Mouse (Mus musculus) gastrocnemius, postnatal 14 days (tissue): Measurements from ENCODE around the gene Cerk. TPM values are rescaled to one million over a fixed set of nuclear protein-coding genes. Genes with fewer than 3 reads are reported as not detected.
"Not testable (repeated sequence)": the region's sequence is repeated elsewhere in the genome, so short reads cannot be mapped to it uniquely, and the experiment has no call there.

ENCODE experiments used
- DNase-seq: peaks from one replicate; pipeline ENCODE4 v3.0.0; 2021; ENCODE audit warnings: mixed read lengths
- intact Hi-C: fragments of 180-260 bp; cut with DNase I; formaldehyde crosslinking; loops from one replicate; pipeline ENCODE4 v1.15.1; 2025; ENCODE audit warnings: low total_unique reads
- long read RNA-seq, 2 experiments: library from polyadenylated mRNA; stranded (forward); transcript quantifications; one replicate each; pipeline ENCODE4 v2.0.0; 2021
- total RNA-seq, 2 experiments: library from RNA; stranded (reverse); gene quantifications; 2 replicates each; pipeline ENCODE4 v1.2.3; 2021

Gene Cerk
- total RNA-seq = 1 to 10 TPM; 6.5 to 7.4 TPM
- long read RNA-seq, experiment 1, full-length matches to known transcripts = 1 of 2 reads
- long read RNA-seq, experiment 1, partial matches to known transcripts = 0 of 2 reads
- long read RNA-seq, experiment 1, other reads (novel, unspliced or antisense) = 1 of 2 reads
- long read RNA-seq, experiment 2, full-length matches to known transcripts = 6 of 7 reads
- long read RNA-seq, experiment 2, partial matches to known transcripts = 0 of 7 reads
- long read RNA-seq, experiment 2, other reads (novel, unspliced or antisense) = 1 of 7 reads

DNA sequence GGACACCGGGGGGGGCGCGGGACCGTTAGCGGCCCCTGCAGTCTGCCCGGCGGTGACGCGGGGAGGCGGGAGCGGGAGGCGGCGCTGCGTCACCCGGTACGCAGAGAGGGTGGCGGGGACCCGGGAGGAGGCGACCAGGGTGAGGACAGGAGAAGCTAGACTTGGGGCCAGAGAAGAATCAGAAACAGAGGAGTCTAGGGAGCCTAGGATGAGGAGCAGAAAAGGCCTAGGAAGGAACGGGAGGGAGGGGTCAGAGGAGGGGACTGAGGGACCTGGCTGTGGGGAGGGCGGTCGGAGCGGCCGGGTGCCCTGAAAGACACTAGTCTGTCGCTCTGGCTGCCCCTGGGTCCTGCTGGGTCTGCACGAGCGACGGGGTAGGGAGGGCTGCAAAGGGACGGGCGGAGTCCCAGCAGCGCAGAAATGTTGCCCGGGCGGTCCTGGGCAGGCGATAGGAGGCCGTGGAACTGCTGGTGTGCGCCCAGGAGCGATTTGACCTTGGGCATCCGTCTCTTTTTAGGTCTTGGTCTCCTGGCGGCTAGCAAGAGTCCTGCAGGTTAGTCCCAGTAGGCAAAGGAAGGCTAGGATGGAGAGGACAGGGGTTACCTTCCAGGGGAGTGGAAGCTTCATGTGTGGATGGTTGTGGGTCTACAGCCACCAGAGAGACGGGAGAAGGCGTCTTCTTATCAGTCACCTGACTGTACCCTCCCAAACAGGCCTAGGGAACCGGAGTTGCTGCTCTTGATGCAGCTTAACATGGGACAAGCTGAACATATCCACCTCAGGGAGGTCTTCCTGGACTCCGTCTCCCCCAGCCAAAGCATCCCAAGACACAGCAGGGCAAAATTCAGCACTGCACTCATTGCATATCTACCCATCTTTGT lies at the start of gene Cerk:
Gene Cerk, minus strand, starts transcription at position 453 of the 881 bp plus-strand sequence.
- intact Hi-C loops = no loop called here

DNA sequence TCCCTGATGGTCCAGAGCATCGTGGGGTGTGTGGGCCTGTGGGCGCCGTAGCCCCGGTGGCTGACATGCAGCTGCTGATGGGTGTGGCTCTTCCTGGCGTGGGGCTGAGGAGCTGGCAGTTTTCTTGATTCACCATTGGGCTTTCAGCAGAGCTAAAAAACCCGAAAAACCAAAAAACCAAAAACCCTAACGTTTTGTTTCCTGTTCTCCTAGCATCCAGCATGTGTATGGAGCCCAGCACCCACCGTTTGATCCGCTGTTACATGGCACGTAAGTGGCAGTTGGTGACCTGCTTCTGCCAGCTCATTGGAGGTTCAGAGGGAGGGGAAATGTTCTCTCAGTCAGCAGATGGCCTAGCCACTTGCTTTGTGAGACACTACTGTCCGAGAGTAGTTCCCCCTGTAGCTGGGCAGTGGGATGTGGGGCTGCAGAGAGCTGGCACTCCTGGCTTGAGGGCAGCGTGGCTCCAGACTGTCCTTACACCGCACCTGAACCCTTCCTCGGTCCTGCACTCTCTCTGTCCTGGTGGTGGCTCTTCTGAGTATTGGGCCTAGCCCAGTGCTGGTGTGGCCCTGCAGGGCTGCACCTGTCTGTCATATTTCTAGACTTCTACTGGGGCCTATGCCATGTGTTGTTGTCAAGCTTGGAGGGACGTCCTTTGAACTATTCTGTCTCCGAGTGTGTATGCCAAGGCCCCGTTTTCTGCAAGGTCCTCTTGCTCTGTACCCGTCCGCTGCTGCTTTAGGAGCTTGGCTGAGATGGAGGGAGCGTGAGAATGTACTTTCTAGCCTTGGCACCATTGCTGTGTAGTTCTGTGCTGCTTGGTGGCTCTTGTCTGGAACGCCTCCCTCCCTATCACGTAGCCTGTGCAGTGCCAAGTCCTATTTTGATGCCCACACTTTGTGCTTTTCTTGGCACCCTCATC lies 48.8 kb upstream of the Cerk start:
- no peak for DNase-seq
- intact Hi-C loops = no loop called here

More for the DNA sequence above, at the start of gene Cerk:
- peak; percentile 80 for DNase-seq

DNA sequence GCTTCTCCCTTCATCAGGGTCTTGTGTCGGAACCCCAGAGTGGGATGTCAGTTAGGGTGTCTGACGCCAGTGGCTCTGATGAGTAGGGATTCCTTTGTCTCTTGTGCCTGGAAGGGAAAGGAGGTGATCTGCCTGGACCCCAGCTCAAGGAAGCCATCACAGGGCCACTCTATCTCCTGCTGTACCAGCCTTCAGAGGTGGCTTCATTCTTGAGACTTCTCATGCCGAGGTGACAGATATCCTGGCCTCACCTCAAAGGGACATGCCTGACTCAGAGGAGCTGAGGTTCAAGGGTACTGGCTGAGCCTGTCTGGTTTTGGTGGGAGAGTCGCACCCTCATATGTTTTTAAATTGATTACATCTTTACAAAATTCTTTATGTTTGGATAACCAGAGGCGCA lies 48.1 kb upstream of the Cerk start:
- no peak for DNase-seq
- intact Hi-C loops = no loop called here

DNA sequence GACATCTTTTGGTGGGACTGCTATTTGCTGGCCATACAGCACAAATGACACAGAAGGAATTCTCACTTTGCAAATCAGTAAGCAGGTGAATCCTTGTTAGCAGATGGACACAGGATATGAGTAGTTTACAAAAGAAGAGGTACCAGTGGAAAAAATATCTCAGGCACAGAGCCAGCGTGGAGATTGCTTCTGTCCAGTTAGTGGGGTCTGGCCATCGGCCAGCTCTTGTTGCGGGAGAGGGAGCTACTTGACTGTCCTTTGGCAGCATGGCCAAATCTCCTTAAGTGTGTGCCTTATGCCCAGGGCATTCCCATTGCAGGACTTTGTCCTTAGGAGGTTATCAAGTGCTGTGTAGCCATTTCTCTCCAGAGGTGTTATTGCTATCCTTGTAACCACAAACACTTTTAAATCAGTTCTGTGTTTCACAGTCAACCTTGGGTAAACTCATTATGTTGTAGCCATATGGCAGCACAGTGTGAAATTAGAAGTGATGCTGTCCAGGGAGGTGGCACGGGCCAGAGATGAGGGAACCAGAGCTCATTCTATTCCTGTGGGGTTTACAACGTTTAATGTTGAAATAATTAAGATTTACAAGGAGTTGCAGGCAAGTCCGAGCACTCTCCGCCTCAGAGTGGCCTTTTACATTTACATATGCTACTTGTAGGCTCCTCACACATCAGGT lies 46.0 kb upstream of the Cerk start:
- intact Hi-C loops = no loop called here
- DNase-seq = no peak

DNA sequence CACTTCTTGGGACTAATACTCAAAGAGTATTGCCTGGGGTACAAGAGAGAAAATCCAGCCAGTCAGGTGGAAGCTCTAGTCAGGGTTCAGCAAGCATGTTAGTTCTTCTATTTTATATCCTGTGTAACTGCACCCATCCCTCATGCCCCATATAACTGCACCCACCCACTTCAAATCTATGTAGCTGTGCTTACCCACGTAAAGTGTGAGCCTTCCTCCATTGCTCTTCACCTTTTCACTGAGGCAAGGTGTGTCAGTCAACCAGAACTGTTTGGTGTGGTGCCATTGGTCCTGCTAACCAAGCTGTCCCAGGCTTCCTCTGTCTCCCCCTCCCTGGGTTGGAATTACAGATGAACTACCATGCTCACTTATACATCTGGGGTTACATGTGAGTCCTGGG lies 45.2 kb upstream of the Cerk start:
- intact Hi-C loops = no loop called here
- no peak for DNase-seq

DNA sequence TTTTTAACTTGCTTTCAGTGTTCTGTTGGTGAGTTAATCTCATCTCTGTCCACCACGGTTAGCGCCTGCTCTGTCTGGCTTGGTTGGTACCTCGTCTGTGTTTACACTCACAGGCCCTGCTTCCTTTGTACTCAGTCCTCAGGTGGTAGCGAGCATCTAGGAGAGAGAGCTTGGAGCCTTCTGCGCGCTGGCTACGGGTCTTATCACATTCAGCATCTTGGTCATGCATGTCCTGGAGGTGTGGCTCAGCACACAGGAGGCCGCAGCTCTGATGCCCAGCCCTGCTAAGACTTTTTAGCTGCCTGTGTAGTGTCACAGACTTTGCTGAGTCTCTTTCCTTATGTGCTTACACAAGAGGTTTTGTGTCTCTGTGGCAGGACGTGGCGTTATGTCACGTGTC lies 43.7 kb upstream of the Cerk start:
- DNase-seq = no peak
- intact Hi-C loops = no loop called here

DNA sequence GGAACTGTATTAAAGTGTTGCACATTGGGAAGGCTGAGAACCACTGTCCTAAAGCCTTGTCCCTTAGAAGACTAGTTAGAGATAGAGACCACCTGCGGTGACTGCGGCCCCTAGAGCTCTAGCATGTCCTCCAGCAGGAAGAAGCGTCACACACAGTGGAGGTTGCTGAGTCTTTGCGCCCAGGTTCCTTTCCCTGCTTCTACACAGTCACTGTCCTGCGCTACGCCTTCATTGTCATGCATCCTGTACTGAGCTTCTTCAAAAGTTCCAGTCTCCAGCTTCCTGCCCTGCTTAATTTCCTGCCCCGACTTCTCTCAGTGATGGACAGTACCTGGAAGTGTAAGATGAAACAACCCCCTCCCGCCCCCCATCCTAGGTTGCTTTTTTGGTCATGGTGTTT lies 43.1 kb upstream of the Cerk start:
- DNase-seq = no peak
- intact Hi-C loops = no loop called here

DNA sequence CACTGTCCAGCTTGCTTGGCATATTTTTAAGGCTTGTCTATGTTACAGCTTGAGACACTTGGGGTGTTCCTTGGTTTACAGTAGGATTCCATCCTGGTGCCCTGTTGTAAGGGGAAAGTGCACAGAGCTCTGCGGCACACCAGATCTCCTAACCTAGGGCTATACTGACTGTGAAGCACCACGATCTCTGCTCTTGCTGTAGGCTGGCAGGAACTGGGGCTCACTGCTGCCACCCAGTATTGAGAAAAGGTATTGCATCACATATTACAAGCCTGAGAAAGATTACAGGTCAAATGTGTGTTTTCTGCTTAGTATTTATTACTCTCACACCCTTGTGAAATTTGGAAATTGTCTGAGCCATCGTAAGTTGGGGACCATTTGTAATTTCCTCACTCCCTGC lies 42.2 kb upstream of the Cerk start:
- intact Hi-C loops = no loop called here
- DNase-seq = no peak

DNA sequence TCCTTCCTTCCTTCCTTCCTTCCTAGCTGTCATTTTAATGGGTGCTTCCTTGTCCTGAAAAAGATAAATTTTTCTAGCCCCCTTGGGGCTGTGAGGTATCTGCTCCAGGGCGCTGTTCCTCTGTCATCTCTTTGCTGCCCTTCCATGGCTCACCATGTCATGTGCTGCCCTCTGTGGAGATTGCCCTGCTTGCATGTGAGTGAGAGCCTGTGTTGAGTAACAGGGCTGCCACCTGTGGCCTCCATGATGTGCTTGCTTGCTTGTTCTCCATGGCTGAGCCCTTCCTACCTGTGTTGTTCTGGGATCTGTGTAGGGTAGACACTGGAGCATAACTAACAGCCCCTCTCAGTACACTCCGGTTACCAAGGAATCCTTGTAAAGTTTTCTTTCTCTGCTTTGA lies 41.0 kb upstream of the Cerk start:
- DNase-seq = no peak
- intact Hi-C loops = no loop called here

DNA sequence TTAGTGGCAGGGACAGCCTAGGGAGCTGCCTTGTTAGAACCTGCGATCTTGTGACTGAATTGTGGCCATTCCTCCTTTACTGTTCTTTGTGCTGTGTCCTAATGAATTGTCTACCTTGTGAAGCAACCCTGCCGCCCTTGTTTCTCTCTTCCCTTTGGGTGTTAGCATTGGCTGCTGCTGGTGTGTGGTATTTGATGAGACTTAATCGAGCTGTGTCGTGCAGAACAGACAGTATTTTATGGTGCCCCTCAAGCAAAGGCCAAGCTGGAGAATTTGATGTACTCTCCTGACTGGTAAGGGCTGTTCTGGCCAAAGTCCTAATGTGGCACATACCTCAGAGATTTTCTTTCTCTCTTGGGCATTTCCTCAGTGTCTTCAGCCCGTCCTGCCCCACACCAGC lies 40.3 kb upstream of the Cerk start:
- intact Hi-C loops = no loop called here
- DNase-seq = no peak

DNA sequence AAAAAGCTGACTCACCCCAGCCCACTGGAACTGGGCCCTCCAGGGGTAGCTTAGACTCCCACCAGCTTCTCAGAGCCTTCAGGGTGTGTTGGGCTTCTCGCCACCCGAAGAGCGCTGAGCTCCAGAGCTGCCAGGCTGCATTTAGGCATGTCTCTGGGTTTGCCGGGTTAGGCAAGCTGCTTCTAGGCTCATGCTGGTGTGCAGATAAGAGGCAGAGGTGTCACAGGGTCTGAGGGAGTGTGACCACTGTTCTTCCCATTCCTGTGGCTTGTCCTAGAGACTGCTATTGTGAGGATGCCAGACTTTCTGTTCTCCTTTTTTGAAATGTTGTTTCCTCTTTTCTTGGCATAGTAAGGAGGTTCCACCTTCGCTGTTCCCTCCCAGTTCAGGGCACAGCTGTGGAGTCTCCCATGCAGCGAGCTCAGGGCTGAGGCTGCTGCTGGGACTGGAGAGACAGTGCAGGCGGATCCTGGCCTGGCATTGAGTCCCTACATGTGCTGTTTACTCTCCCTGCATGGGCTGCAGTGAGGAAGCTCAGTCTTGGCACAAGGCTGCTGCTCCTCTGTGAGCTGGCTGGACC lies 39.1 kb upstream of the Cerk start:
- intact Hi-C loops = no loop called here
- DNase-seq = no peak

DNA sequence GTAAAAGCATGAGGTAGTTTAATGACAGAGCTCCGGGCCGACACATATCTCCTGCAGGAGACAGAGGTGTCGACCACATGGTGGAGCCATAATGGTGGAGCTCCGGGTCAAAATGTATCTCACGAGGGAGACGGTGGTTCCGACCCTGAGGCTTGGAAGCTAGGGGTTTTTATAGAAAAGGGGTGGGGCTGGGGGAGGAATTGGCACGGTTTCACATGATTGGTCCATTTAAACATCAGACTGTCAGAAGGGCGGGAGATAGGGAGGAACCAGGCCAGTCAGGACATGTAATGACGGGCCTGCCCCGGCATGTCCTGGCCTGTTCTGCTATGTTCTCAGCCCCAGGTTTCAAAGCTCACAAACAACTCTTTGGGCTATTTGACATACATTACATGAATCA lies 36.0 kb upstream of the Cerk start:
- intact Hi-C loops, DNase-seq: not testable (repeated sequence)

DNA sequence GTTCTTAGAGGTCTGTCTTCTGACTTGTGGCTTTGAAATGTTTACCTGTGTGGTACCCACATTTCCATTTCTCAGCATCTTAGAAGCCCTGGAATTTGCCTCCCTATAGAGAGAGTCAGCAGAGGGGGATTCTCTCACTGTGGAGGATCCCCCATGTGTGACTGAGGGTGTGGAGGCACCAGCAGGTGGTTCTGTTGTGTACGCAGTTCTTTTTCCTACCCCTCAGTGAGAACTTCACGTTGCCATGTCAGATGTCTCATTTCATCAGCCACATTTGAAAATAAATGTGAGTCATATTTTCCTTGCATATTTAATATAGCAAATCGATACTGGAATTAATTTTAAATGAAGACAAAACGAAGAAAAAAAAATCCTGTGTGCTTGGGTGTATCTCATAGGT lies 35.4 kb upstream of the Cerk start:
- no peak for DNase-seq
- intact Hi-C loops = no loop called here

DNA sequence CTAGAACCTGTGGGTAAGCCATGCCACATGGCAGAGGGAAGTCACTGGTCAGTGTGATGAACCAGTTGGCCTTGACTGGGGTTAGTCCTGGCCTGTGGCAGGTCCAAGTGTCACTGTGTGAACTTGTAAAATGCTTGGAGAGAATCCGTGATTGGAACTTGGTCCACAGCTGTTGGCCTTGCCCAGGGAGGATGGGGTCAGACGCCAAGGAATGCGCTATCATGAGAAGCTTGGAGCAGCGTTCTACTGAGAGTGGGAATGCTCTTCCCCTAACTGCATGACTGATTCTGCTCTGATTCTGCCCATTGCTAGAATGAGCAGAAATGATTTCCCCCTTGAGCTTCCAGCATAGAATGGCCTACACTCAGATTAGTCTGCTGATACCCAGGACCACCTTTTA lies 34.8 kb upstream of the Cerk start:
- DNase-seq = no peak
- intact Hi-C loops = no loop called here

DNA sequence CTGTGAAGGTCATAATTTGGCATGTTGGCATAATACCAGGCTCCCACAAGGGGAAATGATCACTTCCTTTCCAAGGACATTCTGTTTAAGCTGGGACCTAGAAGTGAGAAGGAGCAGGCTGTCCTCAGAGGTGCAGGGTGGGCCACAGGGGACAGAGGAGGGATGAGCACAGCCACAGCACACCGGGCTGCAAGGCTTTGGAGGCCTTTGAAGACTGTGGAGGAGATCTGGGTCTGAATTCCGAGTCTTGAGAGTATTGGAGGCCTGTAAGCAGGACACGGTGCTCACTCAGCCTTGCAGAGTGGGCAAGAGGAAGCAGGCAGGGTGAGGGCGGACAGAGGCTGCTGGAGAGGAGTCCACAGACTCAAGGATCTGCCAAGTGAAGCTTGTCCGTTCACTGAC lies 34.3 kb upstream of the Cerk start:
- intact Hi-C loops = no loop called here
- DNase-seq = no peak

DNA sequence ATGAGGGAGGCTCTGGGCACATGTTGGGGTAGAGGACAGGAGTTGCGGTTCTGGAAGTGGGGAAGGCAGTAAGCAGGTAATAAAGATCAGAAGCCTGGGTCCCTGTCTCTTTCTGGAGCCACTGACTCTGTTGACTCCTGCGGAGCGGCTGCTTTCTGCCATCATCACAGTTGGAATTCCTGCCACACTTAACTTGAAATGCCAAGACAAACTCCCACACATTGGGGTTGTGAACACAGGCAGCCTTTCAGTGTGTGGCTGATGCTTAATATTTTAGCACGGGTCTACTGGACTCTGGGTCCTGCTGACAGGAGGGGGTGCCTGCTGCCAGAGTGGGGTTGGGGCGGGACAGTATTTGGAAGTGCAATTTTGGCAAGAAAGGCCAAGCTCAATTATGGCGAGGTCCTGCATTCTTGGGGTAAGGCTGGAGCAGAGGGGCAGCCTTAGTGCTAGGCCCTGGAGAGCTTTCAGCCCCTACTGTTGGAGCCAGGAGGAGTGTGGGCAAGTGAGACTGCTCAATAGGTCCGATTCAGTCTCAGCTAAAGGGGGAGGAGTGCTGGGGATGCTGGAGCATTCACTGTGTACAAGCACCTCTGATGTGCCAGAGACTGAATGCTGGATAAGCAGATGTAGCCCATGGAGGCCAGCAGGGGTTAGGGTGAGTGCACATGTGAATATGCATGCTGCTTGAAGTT lies 33.7 kb upstream of the Cerk start:
- DNase-seq = no peak
- intact Hi-C loops = no loop called here

DNA sequence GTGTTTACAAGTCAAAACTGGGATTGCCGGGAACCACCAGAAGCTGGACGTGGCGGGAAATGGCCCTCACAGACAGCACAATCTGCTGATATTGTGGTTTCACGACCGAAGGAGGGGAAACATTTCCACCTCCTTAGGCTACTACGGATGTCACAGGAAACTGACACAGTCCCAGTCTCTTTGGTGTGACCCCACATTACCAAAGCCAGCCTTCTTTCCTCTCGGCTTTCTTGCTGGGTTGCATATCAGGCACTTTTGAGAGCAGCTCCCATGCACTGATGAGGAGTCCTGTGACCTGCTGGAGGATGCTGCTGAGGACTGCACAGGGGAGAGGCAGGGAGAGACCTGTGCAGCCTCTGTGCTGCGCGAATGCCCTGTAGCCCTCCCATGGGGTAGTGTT lies 30.7 kb upstream of the Cerk start:
- intact Hi-C loops, DNase-seq: not testable (repeated sequence)

DNA sequence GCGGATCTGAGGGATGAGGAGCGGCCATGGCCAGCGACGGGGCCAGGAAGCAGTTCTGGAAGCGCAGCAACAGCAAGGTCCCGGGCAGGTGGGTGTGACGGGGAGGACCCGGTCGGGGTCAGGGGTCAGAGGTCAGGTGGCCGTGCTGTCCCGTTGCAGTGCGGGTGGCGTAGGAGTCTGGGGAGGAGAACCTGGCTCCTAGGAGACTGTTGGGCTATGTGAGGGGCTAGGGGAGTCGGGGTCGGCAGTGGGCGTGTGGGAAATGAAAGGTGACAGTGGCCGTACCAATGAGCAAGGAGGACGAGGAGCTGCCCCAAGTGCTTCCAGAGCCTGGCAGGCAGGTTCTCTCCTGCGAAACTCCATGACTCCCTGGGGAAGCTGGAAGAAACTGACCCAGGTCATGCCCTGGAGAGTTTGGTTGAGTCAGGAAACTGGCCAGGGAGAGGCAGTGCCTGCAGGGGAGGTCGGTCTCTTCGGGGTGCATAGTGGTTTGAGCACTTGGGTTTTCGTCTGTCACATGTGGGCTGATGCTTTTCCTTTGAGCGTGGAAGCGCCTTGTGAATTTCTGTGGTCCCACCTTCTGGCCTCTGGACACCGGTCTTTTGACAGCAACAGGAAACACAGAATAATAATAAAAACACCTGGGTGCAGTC lies 28.7 kb upstream of the Cerk start:
- intact Hi-C loops = no loop called here
- no peak for DNase-seq
